ENCODE assay signal across 8 mouse cellular contexts in genomic region chr1:151564377-151564776, GRCm38 (mm10). TPM values are rescaled to one million over a fixed set of nuclear protein-coding genes. Genes with fewer than 3 reads are reported as not detected.
A peak's percentile ranks its signal among the peaks of the same experiment; 100 is the strongest.
DNase-seq lines count a peak whose midpoint lies in the region; ATAC-seq and TF ChIP-seq lines count a peak whose summit lies in the region.

No protein-coding gene starts in this region.

- peak; percentile 96 for TF ChIP-seq CTCF in kidney, adult 2 months (conservative IDR thresholded peaks at IDR 0.05; ENCODE audit: insufficient read depth, insufficient read length, low read depth, low read length)
- TF ChIP-seq CTCF in small intestine, adult 2 months (IDR thresholded peaks at IDR 0.05; ENCODE audit: extremely low read depth, insufficient read length, insufficient replicate concordance, low read depth, low read length) = peak; percentile 95

- no peak for TF ChIP-seq POLR2A in kidney, adult 2 months (IDR thresholded peaks at IDR 0.05; ENCODE audit: low read depth, low read length)
- TF ChIP-seq POLR2A in small intestine, adult 2 months (IDR thresholded peaks at IDR 0.05; ENCODE audit: low read depth, low read length) = no peak

- no peak overlapping the region for H3K9ac ChIP-seq in midbrain, embryonic 15.5 days

- H3K9me3 ChIP-seq in limb, embryonic 10.5 days (replicated peaks) = no peaks in the 10 kb centered on the region
- no peaks in the 10 kb centered on the region for H3K9me3 ChIP-seq in midbrain, embryonic 15.5 days

- DNase-seq in adrenal gland, adult 2 months = peak; percentile 90
- peak; percentile 84 for DNase-seq in embryo, embryonic 10.5 days (ENCODE audit: low spot score)
- peak; percentile 76 for DNase-seq in gastrocnemius, postnatal 25 days
- peak; percentile 86 for DNase-seq in kidney, adult 2 months
- peak; percentile 86 for DNase-seq in limb, embryonic 10.5 days (ENCODE audit: low spot score)

- WGBS in kidney, adult 2 months = 12% methylated on average over 12 of the region's 12 CpGs
- 14% methylated on average over 12 of the region's 12 CpGs for whole genome bisulfite sequencing in limb, embryonic 10.5 days
- 16% methylated on average over 12 of the region's 12 CpGs for WGBS in midbrain, embryonic 15.5 days
- WGBS in small intestine, adult 2 months = 9% methylated on average over 12 of the region's 12 CpGs

- H3K4me1 ChIP-seq in kidney, adult 2 months (ENCODE audit: control insufficient read depth, insufficient read depth, low read length) = no peaks in the 10 kb centered on the region
- H3K4me1 ChIP-seq in limb, embryonic 10.5 days = no peaks in the 10 kb centered on the region
- peaks cover 8% of the 10 kb centered on the region for H3K4me1 ChIP-seq in midbrain, embryonic 15.5 days
- no peaks in the 10 kb centered on the region for H3K4me1 ChIP-seq in small intestine, adult 2 months (ENCODE audit: control insufficient read depth, insufficient read depth, insufficient read length, low read length)

- no peak overlapping the region for H3K4me3 ChIP-seq in kidney, adult 2 months (ENCODE audit: insufficient read depth, low read depth, low read length)
- H3K4me3 ChIP-seq in limb, embryonic 10.5 days = no peak overlapping the region
- no peak overlapping the region for H3K4me3 ChIP-seq in midbrain, embryonic 15.5 days
- no peak overlapping the region for H3K4me3 ChIP-seq in small intestine, adult 2 months (ENCODE audit: low read depth, low read length)

- H3K27me3 ChIP-seq in kidney, adult 2 months (replicated peaks; ENCODE audit: control insufficient read depth, insufficient read depth, low read length) = no peaks in the 10 kb centered on the region
- peaks cover 7% of the 10 kb centered on the region; the same call in 1 of the 2 replicates for H3K27me3 ChIP-seq in limb, embryonic 10.5 days (ENCODE audit: low read depth, poor library complexity, severe bottlenecking)
- H3K27me3 ChIP-seq in midbrain, embryonic 15.5 days (replicated peaks) = no peaks in the 10 kb centered on the region
- no peaks in the 10 kb centered on the region for H3K27me3 ChIP-seq in small intestine, adult 2 months (ENCODE audit: control insufficient read depth, insufficient read depth, low read length)

- peak; percentile 81 for ATAC-seq in midbrain, embryonic 15.5 days (replicated peaks)
- ATAC-seq in erythroid progenitor cell, adult 5-6 weeks (replicated peaks; ENCODE audit: low FRiP score, poor library complexity, severe bottlenecking) = no peak

- H3K36me3 ChIP-seq in kidney, adult 2 months (ENCODE audit: control insufficient read depth, insufficient read depth, low read length) = no peaks in the 10 kb centered on the region
- no peaks in the 10 kb centered on the region for H3K36me3 ChIP-seq in limb, embryonic 10.5 days
- H3K36me3 ChIP-seq in midbrain, embryonic 15.5 days (replicated peaks) = no peaks in the 10 kb centered on the region
- H3K36me3 ChIP-seq in small intestine, adult 2 months (ENCODE audit: control insufficient read depth, insufficient read depth, low read length) = no peaks in the 10 kb centered on the region

- H3K27ac ChIP-seq in kidney, adult 2 months (ENCODE audit: insufficient read depth, low read depth, low read length) = no peak overlapping the region
- H3K27ac ChIP-seq in limb, embryonic 10.5 days = no peak overlapping the region
- H3K27ac ChIP-seq in midbrain, embryonic 15.5 days = no peak overlapping the region
- no peak overlapping the region for H3K27ac ChIP-seq in small intestine, adult 2 months (ENCODE audit: insufficient read depth, low read depth, low read length)

- peak overlapping the region; percentile 15; the same call in 1 of the 2 replicates for H3K4me2 ChIP-seq in midbrain, embryonic 15.5 days

RNA-seq across cellular contexts. Expression of gene Fam129a, which starts 6.6 kb away (rescaled TPM):
- 100 to 1,000 TPM; 101 to 116 TPM for total RNA-seq in adrenal gland, adult 2 months (2021)
- 9.7 and 12.9 TPM in 2 replicates for polyA plus RNA-seq in adrenal gland, adult 2 months (2012; rRNA removed)
- total RNA-seq in gastrocnemius, postnatal 25 days (2021) = 10 to 100 TPM in 1 of 2 experiments, 1 to 10 TPM in 1; 9.7 to 15.8 TPM
- polyA plus RNA-seq in kidney, adult 2 months (2012; rRNA removed) = 5.7 and 5.8 TPM in 2 replicates
- 0.90 and 1.3 TPM in 2 replicates for polyA plus RNA-seq in limb, embryonic 10.5 days (2016; fragmentation: Nextera tagmentation; extraction: Ambion mirVana)
- 0.77 and 1.4 TPM in 2 replicates for polyA plus RNA-seq in midbrain, embryonic 15.5 days (2015; fragmentation: Nextera tagmentation; extraction: Ambion mirVana)
- 1.6 TPM in 2 replicates for polyA plus RNA-seq in small intestine, adult 2 months (2012; rRNA removed)
- total RNA-seq in erythroid progenitor cell, adult 5-6 weeks (2015; ENCODE audit: low replicate concordance) = 10.1 and 13.4 TPM in 2 replicates
- 6.1 and 6.4 TPM in 2 replicates for total RNA-seq in erythroid progenitor cell, adult 5-6 weeks (2017; ENCODE audit: low replicate concordance)
